Mouse (Mus musculus): ENCODE results near the gene Lpcat1. TPM values are rescaled to one million over a fixed set of nuclear protein-coding genes. Genes with fewer than 3 reads are reported as not detected.
A peak's percentile ranks its signal among the peaks of the same experiment; 100 is the strongest.

Gene Lpcat1
- polyA plus RNA-seq, 1 experiment from 2014 or later, result 61.2 TPM

DNA sequence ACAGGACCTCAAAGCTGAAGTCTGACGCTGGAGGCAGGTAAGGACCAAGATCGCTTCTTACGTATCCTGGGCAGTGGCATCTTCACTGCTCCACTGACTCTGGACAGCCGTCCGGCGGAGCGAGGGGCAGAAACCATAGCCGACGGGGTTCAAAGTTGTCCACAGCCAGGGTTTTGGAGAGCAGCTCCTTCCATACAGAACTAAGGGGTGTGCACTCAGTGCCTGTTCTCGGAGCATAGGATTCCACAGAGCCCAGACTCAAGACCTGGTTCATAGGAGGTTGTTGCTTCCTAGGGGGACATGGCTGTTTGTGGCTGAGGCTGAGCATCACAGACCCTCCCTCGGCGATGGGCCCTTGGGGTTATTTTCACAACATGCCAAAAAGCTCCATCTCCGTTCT lies 69.8 kb downstream of the Lpcat1 start:
- 18% methylated on average over 13 of the region's 13 CpGs for WGBS
- peak overlapping the region; percentile 12; the same call in 1 of the 2 replicates for H3K9ac ChIP-seq (replicated peaks)

DNA sequence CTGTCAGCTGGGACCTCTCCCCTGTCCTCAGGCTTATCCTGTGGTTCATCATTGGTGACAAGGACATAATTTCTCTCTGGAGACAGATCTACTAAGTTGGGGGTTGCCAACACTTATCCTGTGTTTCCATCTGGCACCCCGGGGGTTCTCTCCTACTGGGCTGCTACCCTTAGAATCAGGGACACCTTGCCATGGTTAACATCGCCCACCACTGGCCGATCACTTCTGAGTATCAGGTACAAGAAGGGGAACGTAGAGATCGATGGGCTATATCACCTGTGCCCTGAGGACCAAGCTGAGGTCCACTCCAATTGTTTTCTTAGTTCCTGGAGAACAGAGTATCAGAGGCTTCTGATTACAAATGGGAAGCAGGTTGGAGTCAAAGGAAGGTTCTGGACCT lies 97.2 kb downstream of the Lpcat1 start:
- no peak overlapping the region for H3K4me2 ChIP-seq
- no peak overlapping the region for H3K9ac ChIP-seq (replicated peaks)
- no peaks in the 10 kb centered on the region for H3K36me3 ChIP-seq
- H3K27ac ChIP-seq, result no peak overlapping the region
- H3K4me3 ChIP-seq (replicated peaks), result no peak overlapping the region
- no peak for ATAC-seq (ENCODE audit: insufficient number of reproducible peaks, insufficient read depth, low FRiP score, low TSS enrichment, low read depth)
- 88% methylated on average over 5 of the region's 5 CpGs for WGBS
- H3K4me1 ChIP-seq (replicated peaks), result no peaks in the 10 kb centered on the region
- peaks cover 17% of the 10 kb centered on the region for H3K27me3 ChIP-seq
- no peaks in the 10 kb centered on the region for H3K9me3 ChIP-seq

More for the DNA sequence above, 69.8 kb downstream of the Lpcat1 start:
- ATAC-seq (ENCODE audit: insufficient number of reproducible peaks, insufficient read depth, low FRiP score, low TSS enrichment, low read depth), result peak; percentile 34; the same call in 1 of the 2 replicates
- Histone ChIP-seq H3K36me3 (no peaks in the 10 kb centered on the region), H3K27ac (no peak overlapping the region), H3K4me1 (replicated peaks) (peaks cover 8% of the 10 kb centered on the region; the same call in 1 of the 2 replicates), H3K27me3 (peaks cover 66% of the 10 kb centered on the region), H3K4me2 (peak overlapping the region; percentile 78), H3K4me3 (replicated peaks) (peak overlapping the region; percentile 46), H3K9me3 (no peaks in the 10 kb centered on the region)

Other genes starting within 250 kb of the Lpcat1 start
- 5.8 and 7.3 TPM in 2 replicates for gene Irx4, start 206.7 kb upstream of the Lpcat1 start, polyA plus RNA-seq (2016; fragmentation: Nextera tagmentation; extraction: Ambion mirVana)
- 110 and 111 TPM in 2 replicates for gene Mrpl36, start 138.7 kb upstream of the Lpcat1 start, polyA plus RNA-seq (2016; fragmentation: Nextera tagmentation; extraction: Ambion mirVana)
- 357 and 378 TPM in 2 replicates for gene Ndufs6, start 138.7 kb upstream of the Lpcat1 start, polyA plus RNA-seq (2016; fragmentation: Nextera tagmentation; extraction: Ambion mirVana)
- 0.10 and 0.15 TPM in 2 replicates for gene Slc6a3, start 69.5 kb downstream of the Lpcat1 start, polyA plus RNA-seq (2016; fragmentation: Nextera tagmentation; extraction: Ambion mirVana)
- 116 and 121 TPM in 2 replicates for gene Clptm1l, start 136.8 kb downstream of the Lpcat1 start, polyA plus RNA-seq (2016; fragmentation: Nextera tagmentation; extraction: Ambion mirVana)
- gene Tert, start 159.7 kb downstream of the Lpcat1 start, polyA plus RNA-seq (2016; fragmentation: Nextera tagmentation; extraction: Ambion mirVana), result 10.6 and 13.3 TPM in 2 replicates
- gene Slc6a18, start 210.8 kb downstream of the Lpcat1 start, polyA plus RNA-seq (2016; fragmentation: Nextera tagmentation; extraction: Ambion mirVana), result not detected in 2 replicates
- not detected in 2 replicates for gene Slc6a19, start 237.7 kb downstream of the Lpcat1 start, polyA plus RNA-seq (2016; fragmentation: Nextera tagmentation; extraction: Ambion mirVana)